In the genomic region with DNA sequence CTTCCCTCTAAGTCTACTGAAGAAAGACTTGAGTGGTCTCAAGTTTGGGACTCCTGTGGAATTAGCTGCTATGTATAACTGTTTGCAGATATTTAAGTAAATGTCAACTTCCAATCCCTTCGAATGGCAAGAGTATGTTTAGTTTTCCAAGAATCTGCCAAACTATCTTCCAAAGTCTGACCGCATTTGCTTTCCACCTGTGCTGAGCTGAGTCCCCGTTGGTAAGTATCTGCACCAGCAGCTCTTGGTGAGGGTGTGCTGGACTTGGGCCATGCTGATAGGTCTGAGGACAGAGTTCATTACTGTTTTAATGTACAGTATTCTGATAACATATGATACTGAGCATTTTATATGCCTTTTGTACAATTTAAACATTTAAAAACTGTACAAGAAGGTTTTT, we compare ENCODE assay signal across 24 mouse cellular contexts.
A peak's percentile ranks its signal among the peaks of the same experiment; 100 is the strongest.
DNase-seq lines count a peak whose midpoint lies in the region; ATAC-seq lines count a peak whose summit lies in the region.
"Had no signal": no experiment of that assay in that cellular context is flagged by ENCODE, and none has a peak within 500 bp of the region (broad histone marks: within the 10 kb centered on the region; RNA-seq: fewer than 3 reads in every experiment).

No protein-coding gene starts in this region.

- no peak for ATAC-seq in embryonic facial prominence, embryonic 11.5 days (replicated peaks; ENCODE audit: insufficient number of reproducible peaks, low FRiP score, low TSS enrichment, low read depth)
- no peak for ATAC-seq in midbrain, embryonic 11.5 days (ENCODE audit: low FRiP score)
- ATAC-seq in midbrain, embryonic 13.5 days = no peak
- peak; percentile 79 for ATAC-seq in liver, embryonic 12.5 days
- peak; percentile 81 for ATAC-seq in megakaryocyte-erythroid progenitor cell, adult 5-6 weeks (replicated peaks; ENCODE audit: low FRiP score, low TSS enrichment, poor library complexity, severe bottlenecking)
- ATAC-seq in forebrain, embryonic 12.5 days (ENCODE audit: low FRiP score) = no peak
- ATAC-seq: CD4-positive, CD25-positive, alpha-beta regulatory T cell, adult 4 months; forebrain, embryonic 16.5 days had no signal

- no peaks in the 10 kb centered on the region for H3K36me3 ChIP-seq in embryonic facial prominence, embryonic 11.5 days (replicated peaks; ENCODE audit: control insufficient read depth, insufficient read depth, low read depth, low read length)
- no peaks in the 10 kb centered on the region for H3K36me3 ChIP-seq in embryonic facial prominence, embryonic 10.5 days (replicated peaks)
- no peaks in the 10 kb centered on the region for H3K36me3 ChIP-seq in midbrain, embryonic 11.5 days (ENCODE audit: control insufficient read depth, insufficient read depth, low read length)
- no peaks in the 10 kb centered on the region for H3K36me3 ChIP-seq in midbrain, embryonic 13.5 days
- H3K36me3 ChIP-seq in liver, embryonic 12.5 days = no peaks in the 10 kb centered on the region
- H3K36me3 ChIP-seq in forebrain, embryonic 12.5 days (replicated peaks) = no peaks in the 10 kb centered on the region
- H3K36me3 ChIP-seq: embryonic facial prominence, embryonic 12.5 days; heart, embryonic 12.5 days; kidney, embryonic 15.5 days; midbrain, embryonic 12.5 days; neural tube, embryonic 13.5 days had no signal

- no peak overlapping the region for H3K9ac ChIP-seq in embryonic facial prominence, embryonic 11.5 days (replicated peaks; ENCODE audit: low read length)
- no peak overlapping the region for H3K9ac ChIP-seq in midbrain, embryonic 11.5 days (ENCODE audit: low read length)
- H3K9ac ChIP-seq in midbrain, embryonic 13.5 days (replicated peaks) = no peak overlapping the region
- H3K9ac ChIP-seq in liver, embryonic 12.5 days = no peak overlapping the region
- no peak overlapping the region for H3K9ac ChIP-seq in forebrain, embryonic 12.5 days
- H3K9ac ChIP-seq: embryonic facial prominence, embryonic 12.5 days; kidney, embryonic 15.5 days; midbrain, embryonic 12.5 days had no signal

- H3K4me2 ChIP-seq in embryonic facial prominence, embryonic 11.5 days (ENCODE audit: low read depth, low read length) = no peak overlapping the region
- H3K4me2 ChIP-seq in midbrain, embryonic 11.5 days = no peak overlapping the region
- no peak overlapping the region for H3K4me2 ChIP-seq in midbrain, embryonic 13.5 days (replicated peaks)
- H3K4me2 ChIP-seq in liver, embryonic 12.5 days = peak overlapping the region; percentile 27; the same call in 1 of the 2 replicates
- H3K4me2 ChIP-seq in forebrain, embryonic 12.5 days = no peak overlapping the region

- no peaks in the 10 kb centered on the region for H3K4me1 ChIP-seq in embryonic facial prominence, embryonic 11.5 days (ENCODE audit: control insufficient read depth, insufficient read depth, low read length)
- peaks cover 12% of the 10 kb centered on the region for H3K4me1 ChIP-seq in embryonic facial prominence, embryonic 10.5 days
- peaks cover 8% of the 10 kb centered on the region for H3K4me1 ChIP-seq in midbrain, embryonic 11.5 days (ENCODE audit: control insufficient read depth, insufficient read depth, low read length)
- peaks cover 28% of the 10 kb centered on the region for H3K4me1 ChIP-seq in midbrain, embryonic 13.5 days (replicated peaks)
- H3K4me1 ChIP-seq in liver, embryonic 12.5 days = peaks cover 36% of the 10 kb centered on the region
- H3K4me1 ChIP-seq in forebrain, embryonic 12.5 days = peaks cover 19% of the 10 kb centered on the region

- no peak overlapping the region for H3K4me3 ChIP-seq in embryonic facial prominence, embryonic 11.5 days (ENCODE audit: low read depth, low read length)
- no peak overlapping the region for H3K4me3 ChIP-seq in embryonic facial prominence, embryonic 10.5 days
- no peak overlapping the region for H3K4me3 ChIP-seq in midbrain, embryonic 11.5 days (ENCODE audit: low read depth, low read length)
- H3K4me3 ChIP-seq in midbrain, embryonic 13.5 days (replicated peaks) = no peak overlapping the region
- H3K4me3 ChIP-seq in liver, embryonic 12.5 days = no peak overlapping the region
- H3K4me3 ChIP-seq in forebrain, embryonic 12.5 days (replicated peaks) = no peak overlapping the region
- H3K4me3 ChIP-seq: embryonic facial prominence, embryonic 12.5 days; kidney, embryonic 15.5 days had no signal

- WGBS in embryonic facial prominence, embryonic 11.5 days = 52% methylated on average over 3 of the region's 3 CpGs
- 61% methylated on average over 3 of the region's 3 CpGs for WGBS in embryonic facial prominence, embryonic 10.5 days
- 60% methylated on average over 3 of the region's 3 CpGs for WGBS in midbrain, embryonic 11.5 days
- WGBS in midbrain, embryonic 13.5 days = 63% methylated on average over 3 of the region's 3 CpGs
- WGBS in liver, embryonic 12.5 days (ENCODE audit: insufficient replicate concordance) = 15% methylated on average over 3 of the region's 3 CpGs
- 53% methylated on average over 3 of the region's 3 CpGs for WGBS in forebrain, embryonic 12.5 days

- no peaks in the 10 kb centered on the region for H3K9me3 ChIP-seq in embryonic facial prominence, embryonic 11.5 days (replicated peaks; ENCODE audit: control insufficient read depth, low read length)
- no peaks in the 10 kb centered on the region for H3K9me3 ChIP-seq in embryonic facial prominence, embryonic 10.5 days
- H3K9me3 ChIP-seq in midbrain, embryonic 11.5 days (ENCODE audit: control insufficient read depth, low read length) = no peaks in the 10 kb centered on the region
- no peaks in the 10 kb centered on the region for H3K9me3 ChIP-seq in midbrain, embryonic 13.5 days
- H3K9me3 ChIP-seq in liver, embryonic 12.5 days (replicated peaks) = no peaks in the 10 kb centered on the region
- H3K9me3 ChIP-seq in forebrain, embryonic 12.5 days = no peaks in the 10 kb centered on the region
- H3K9me3 ChIP-seq: embryonic facial prominence, embryonic 12.5 days; heart, embryonic 12.5 days; kidney, embryonic 15.5 days; midbrain, embryonic 12.5 days; neural tube, embryonic 13.5 days had no signal

- no peak overlapping the region for H3K27ac ChIP-seq in embryonic facial prominence, embryonic 11.5 days (replicated peaks; ENCODE audit: low read depth, low read length)
- H3K27ac ChIP-seq in embryonic facial prominence, embryonic 10.5 days (replicated peaks) = no peak overlapping the region
- H3K27ac ChIP-seq in midbrain, embryonic 11.5 days (ENCODE audit: low read depth, low read length) = no peak overlapping the region
- H3K27ac ChIP-seq in midbrain, embryonic 13.5 days = no peak overlapping the region
- 0 out of 2 replicates have a peak overlapping the region, but pooled peaks have one; percentile 14 for H3K27ac ChIP-seq in liver, embryonic 12.5 days
- H3K27ac ChIP-seq in forebrain, embryonic 12.5 days = no peak overlapping the region
- H3K27ac ChIP-seq: embryonic facial prominence, embryonic 12.5 days; hindbrain, embryonic 14.5 days; kidney, embryonic 15.5 days had no signal

- DNase-seq in embryonic facial prominence, embryonic 11.5 days (ENCODE audit: low spot score) = peak; percentile 0
- no peak for DNase-seq in embryonic facial prominence, embryonic 10.5 days (ENCODE audit: low spot score)
- peak; percentile 83 for DNase-seq in midbrain, embryonic 11.5 days (ENCODE audit: low spot score, missing footprints)
- DNase-seq in frontal cortex, adult 2 months (ENCODE audit: extremely low spot score in 1 of 2, low spot score in 1 of 2) = no peak
- DNase-seq: adrenal gland, postnatal 36 days; cerebellum, adult 18-20 months; cerebellum, postnatal 25 days; gastrocnemius, postnatal 10 days; heart, adult 11 months; heart, postnatal 14 days; kidney, postnatal 4 days; thymus, adult 18-20 months had no signal

- H3K27me3 ChIP-seq in embryonic facial prominence, embryonic 11.5 days (ENCODE audit: control insufficient read depth, insufficient read depth, low read length) = no peaks in the 10 kb centered on the region
- H3K27me3 ChIP-seq in embryonic facial prominence, embryonic 10.5 days (replicated peaks; ENCODE audit: low read depth, poor library complexity, severe bottlenecking) = no peaks in the 10 kb centered on the region
- no peaks in the 10 kb centered on the region for H3K27me3 ChIP-seq in midbrain, embryonic 11.5 days (ENCODE audit: control insufficient read depth, insufficient read depth, low read length)
- H3K27me3 ChIP-seq in midbrain, embryonic 13.5 days = no peaks in the 10 kb centered on the region
- no peaks in the 10 kb centered on the region for H3K27me3 ChIP-seq in liver, embryonic 12.5 days (replicated peaks)
- H3K27me3 ChIP-seq in forebrain, embryonic 12.5 days = no peaks in the 10 kb centered on the region
- H3K27me3 ChIP-seq: embryonic facial prominence, embryonic 12.5 days; heart, embryonic 12.5 days; kidney, embryonic 15.5 days; midbrain, embryonic 12.5 days; neural tube, embryonic 13.5 days had no signal

Comparison
In these comparisons a context has a peak if more than half of its experiments do, and no peak if none do; other contexts are left out.
1. DNase-seq: peak in embryonic facial prominence, embryonic 11.5 days (single experiment) and midbrain, embryonic 11.5 days (single experiment); none in embryonic facial prominence, embryonic 10.5 days (single experiment) and frontal cortex, adult 2 months (0 of 2).
2. ATAC-seq: peak in liver, embryonic 12.5 days (single experiment) and megakaryocyte-erythroid progenitor cell, adult 5-6 weeks (single experiment); none in embryonic facial prominence, embryonic 11.5 days (single experiment), midbrain, embryonic 11.5 days (single experiment), midbrain, embryonic 13.5 days (single experiment) and forebrain, embryonic 12.5 days (single experiment).